Mouse (Mus musculus): ENCODE measurements at regions not wholly inside any gene's neighbourhood (a gene's known extent, or its start where the extent isn't known, plus 50 kb on each side); places are given as distances from the start of the nearest gene placed in this dataset.

- TF ChIP-seq CTCF (IDR thresholded peaks at IDR 0.05; ENCODE audit: low read depth): peak; percentile 82
- H3K27ac ChIP-seq (ENCODE audit: low read depth, low read length): peak overlapping the region; percentile 77
- DNase-seq (peak; percentile 98), ATAC-seq (peak; percentile 96)
- peaks cover 8% of the 10 kb centered on the region for H3K4me1 ChIP-seq (ENCODE audit: insufficient read depth)
- H3K9ac ChIP-seq: peak overlapping the region; percentile 64
- peak overlapping the region; percentile 60 for H3K4me2 ChIP-seq (ENCODE audit: low read depth)
- H3K4me3 ChIP-seq (ENCODE audit: low read depth, low read length): peak overlapping the region; percentile 38
- WGBS: 5% methylated on average over 29 of the region's 29 CpGs
- H3K27me3 ChIP-seq (ENCODE audit: insufficient read depth, low read length): no peaks in the 10 kb centered on the region
- H3K36me3 ChIP-seq (ENCODE audit: insufficient read depth): no peaks in the 10 kb centered on the region
- no peaks in the 10 kb centered on the region for H3K9me3 ChIP-seq (ENCODE audit: low read length)
Observed at GRCm38 (mm10) chr9:41228425-41229224, 67.1 kb upstream of the Ubash3b start.

- Histone ChIP-seq H3K27me3 (ENCODE audit: insufficient read depth, low read length) (no peaks in the 10 kb centered on the region), H3K4me2 (ENCODE audit: low read depth) (no peak overlapping the region), H3K27ac (ENCODE audit: low read depth, low read length) (no peak overlapping the region), H3K9ac (no peak overlapping the region), H3K4me3 (ENCODE audit: low read depth, low read length) (no peak overlapping the region), H3K9me3 (ENCODE audit: low read length) (no peaks in the 10 kb centered on the region), H3K36me3 (ENCODE audit: insufficient read depth) (no peaks in the 10 kb centered on the region), H3K4me1 (ENCODE audit: insufficient read depth) (peaks cover 5% of the 10 kb centered on the region; the same call in 1 of the 2 replicates)
- no peak; the same call in 1 of the 2 replicates for ATAC-seq
- DNase-seq: no peak
- WGBS: 28% methylated on average over 11 of the region's 11 CpGs
- no peak for TF ChIP-seq CTCF (IDR thresholded peaks at IDR 0.05; ENCODE audit: low read depth)
Observed at GRCm38 (mm10) chr9:41223406-41223805, 61.9 kb upstream of the Ubash3b start.

GRCm38 (mm10) chr9:41222346-41223015 is 61.0 kb upstream of the Ubash3b start:
- Histone ChIP-seq H3K4me3 (ENCODE audit: low read depth, low read length) (no peak overlapping the region), H3K27me3 (ENCODE audit: insufficient read depth, low read length) (no peaks in the 10 kb centered on the region), H3K9me3 (ENCODE audit: low read length) (no peaks in the 10 kb centered on the region), H3K9ac (no peak overlapping the region), H3K4me1 (ENCODE audit: insufficient read depth) (no peaks in the 10 kb centered on the region; the same call in 1 of the 2 replicates), H3K36me3 (ENCODE audit: insufficient read depth) (no peaks in the 10 kb centered on the region), H3K27ac (ENCODE audit: low read depth, low read length) (no peak overlapping the region), H3K4me2 (ENCODE audit: low read depth) (no peak overlapping the region)
- no peak for ATAC-seq
- no peak for DNase-seq
- no peak for TF ChIP-seq CTCF (IDR thresholded peaks at IDR 0.05; ENCODE audit: low read depth)
- 94% methylated on average over 16 of the region's 16 CpGs for WGBS

DNA sequence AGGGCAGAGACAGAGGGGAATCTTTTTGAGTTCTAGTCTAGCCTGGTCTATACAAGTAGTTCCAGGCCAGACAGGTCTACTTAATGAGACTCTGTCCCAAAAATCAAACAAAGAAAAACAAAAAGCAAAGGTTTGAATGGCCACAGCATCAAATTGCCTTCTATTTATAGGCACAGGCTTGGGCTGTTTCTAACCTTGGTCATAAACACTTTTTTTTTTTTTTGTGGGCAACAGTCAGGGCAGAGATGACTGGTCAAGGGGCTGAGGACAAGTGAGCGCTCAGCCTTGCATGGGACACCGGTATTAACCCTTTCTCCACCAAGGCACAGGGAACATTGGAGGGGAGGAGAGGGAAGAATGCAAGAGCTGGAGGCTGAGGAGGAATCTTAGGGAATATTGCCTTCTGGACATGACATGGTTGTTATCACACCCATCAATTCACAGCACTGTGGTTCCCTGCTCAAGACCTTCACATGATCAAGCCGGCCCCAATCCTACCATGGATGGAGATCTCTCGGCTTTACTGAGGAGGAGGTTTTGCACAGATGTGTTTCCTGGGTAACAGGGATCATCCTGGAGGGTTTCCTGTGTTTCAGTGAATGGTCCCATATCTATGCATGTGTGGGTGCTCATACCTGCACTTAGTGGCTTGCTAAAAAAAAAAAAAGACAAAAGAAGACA is 59.8 kb upstream of the Ubash3b start:
- 80% methylated on average over 4 of the region's 4 CpGs for WGBS
- no peaks in the 10 kb centered on the region for H3K27me3 ChIP-seq (ENCODE audit: insufficient read depth, low read length)
- H3K36me3 ChIP-seq (ENCODE audit: insufficient read depth): no peaks in the 10 kb centered on the region
- DNase-seq (no peak), ATAC-seq (no peak)
- no peak overlapping the region for H3K4me2 ChIP-seq (ENCODE audit: low read depth)
- H3K27ac ChIP-seq (ENCODE audit: low read depth, low read length): no peak overlapping the region
- H3K9me3 ChIP-seq (ENCODE audit: low read length): no peaks in the 10 kb centered on the region
- no peak overlapping the region for H3K4me3 ChIP-seq (ENCODE audit: low read depth, low read length)
- H3K9ac ChIP-seq: no peak overlapping the region
- TF ChIP-seq CTCF (IDR thresholded peaks at IDR 0.05; ENCODE audit: low read depth): no peak
- H3K4me1 ChIP-seq (ENCODE audit: insufficient read depth): no peaks in the 10 kb centered on the region; the same call in 1 of the 2 replicates

GRCm38 (mm10) chr9:41220105-41220669 is 58.7 kb upstream of the Ubash3b start:
- ATAC-seq (no peak), DNase-seq (no peak)
- no peaks in the 10 kb centered on the region for H3K36me3 ChIP-seq (ENCODE audit: insufficient read depth)
- no peak overlapping the region for H3K4me3 ChIP-seq (ENCODE audit: low read depth, low read length)
- H3K9me3 ChIP-seq (ENCODE audit: low read length): no peaks in the 10 kb centered on the region
- no peak for TF ChIP-seq CTCF (IDR thresholded peaks at IDR 0.05; ENCODE audit: low read depth)
- no peak overlapping the region for H3K27ac ChIP-seq (ENCODE audit: low read depth, low read length)
- H3K4me2 ChIP-seq (ENCODE audit: low read depth): no peak overlapping the region
- WGBS: 92% methylated on average over 3 of the region's 3 CpGs
- H3K4me1 ChIP-seq (ENCODE audit: insufficient read depth): no peaks in the 10 kb centered on the region; the same call in 1 of the 2 replicates
- H3K27me3 ChIP-seq (ENCODE audit: insufficient read depth, low read length): no peaks in the 10 kb centered on the region
- no peak overlapping the region for H3K9ac ChIP-seq

DNA sequence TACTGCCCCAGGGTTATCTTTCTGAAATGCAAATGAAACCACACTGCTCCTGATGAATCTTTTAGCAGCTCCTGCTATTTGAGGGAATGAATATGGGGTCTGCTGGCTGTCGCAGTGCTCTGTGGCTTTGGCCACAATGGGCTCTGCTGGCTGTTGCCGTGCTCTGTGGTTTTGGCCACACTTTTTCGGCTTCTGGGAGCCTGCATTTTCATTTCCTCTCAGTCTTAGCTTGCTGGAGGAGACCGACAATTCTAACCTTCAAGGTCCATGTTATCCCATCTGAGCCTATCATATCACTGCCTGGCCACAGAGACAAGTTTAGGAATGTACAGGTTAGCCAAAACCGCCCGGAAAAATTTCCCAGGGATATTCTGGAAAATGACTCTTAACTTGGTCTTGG is 57.2 kb upstream of the Ubash3b start:
- TF ChIP-seq CTCF (IDR thresholded peaks at IDR 0.05; ENCODE audit: low read depth): no peak
- no peak overlapping the region for H3K27ac ChIP-seq (ENCODE audit: low read depth, low read length)
- H3K9ac ChIP-seq: no peak overlapping the region
- no peaks in the 10 kb centered on the region; the same call in 1 of the 2 replicates for H3K27me3 ChIP-seq (ENCODE audit: insufficient read depth, low read length)
- no peaks in the 10 kb centered on the region for H3K36me3 ChIP-seq (ENCODE audit: insufficient read depth)
- H3K4me1 ChIP-seq (ENCODE audit: insufficient read depth): no peaks in the 10 kb centered on the region; the same call in 1 of the 2 replicates
- ATAC-seq: no peak
- H3K9me3 ChIP-seq (ENCODE audit: low read length): no peaks in the 10 kb centered on the region
- no peak for DNase-seq
- H3K4me3 ChIP-seq (ENCODE audit: low read depth, low read length): no peak overlapping the region
- no peak overlapping the region for H3K4me2 ChIP-seq (ENCODE audit: low read depth)
- WGBS: 88% methylated on average over 6 of the region's 6 CpGs
